Mouse (Mus musculus): ENCODE measurements at regions not wholly inside any gene's neighbourhood (a gene's known extent, or its start where the extent isn't known, plus 50 kb on each side); places are given as distances from the start of the nearest gene placed in this dataset.
A peak's percentile ranks its signal among the peaks of the same experiment; 100 is the strongest.

- ATAC-seq (ENCODE audit: insufficient read depth): no peak
- Histone ChIP-seq H3K27ac (ENCODE audit: low read depth) (no peak overlapping the region), H3K36me3 (ENCODE audit: insufficient read depth) (no peaks in the 10 kb centered on the region)
Observed at GRCm38 (mm10) chr1:114835926-114836325, 848.6 kb upstream of the Cntnap5a start.

GRCm38 (mm10) chr1:114849671-114850070 lies 834.9 kb upstream of the Cntnap5a start:
- no peak overlapping the region for H3K4me3 ChIP-seq (ENCODE audit: low read depth, low read length)
- no peak for ATAC-seq (ENCODE audit: insufficient read depth)
- H3K36me3 ChIP-seq (ENCODE audit: insufficient read depth): no peaks in the 10 kb centered on the region
- H3K4me1 ChIP-seq (ENCODE audit: insufficient read depth): no peaks in the 10 kb centered on the region
- H3K4me2 ChIP-seq: no peak overlapping the region
- TF ChIP-seq CTCF (IDR thresholded peaks at IDR 0.05; ENCODE audit: low read depth): no peak
- 21% methylated on average over 1 of the region's 1 CpGs for WGBS
- H3K9me3 ChIP-seq (ENCODE audit: low read depth, low read length): no peaks in the 10 kb centered on the region
- DNase-seq: no peak
- no peak overlapping the region for H3K27ac ChIP-seq (ENCODE audit: low read depth)
- H3K27me3 ChIP-seq (ENCODE audit: insufficient read depth, low read length): no peaks in the 10 kb centered on the region
- H3K9ac ChIP-seq: no peak overlapping the region

More at GRCm38 (mm10) chr1:114835926-114836325, 848.6 kb upstream of the Cntnap5a start:
- Histone ChIP-seq H3K9me3 (ENCODE audit: low read depth, low read length) (no peaks in the 10 kb centered on the region), H3K4me2 (no peak overlapping the region), H3K27me3 (ENCODE audit: insufficient read depth, low read length) (no peaks in the 10 kb centered on the region), H3K9ac (no peak overlapping the region), H3K4me1 (ENCODE audit: insufficient read depth) (no peaks in the 10 kb centered on the region), H3K4me3 (ENCODE audit: low read depth, low read length) (no peak overlapping the region)
- peak; percentile 0 for DNase-seq
- TF ChIP-seq CTCF (IDR thresholded peaks at IDR 0.05; ENCODE audit: low read depth): no peak

- Histone ChIP-seq H3K27ac (ENCODE audit: low read depth) (no peak overlapping the region), H3K9ac (no peak overlapping the region), H3K4me3 (ENCODE audit: low read depth, low read length) (no peak overlapping the region), H3K9me3 (ENCODE audit: low read depth, low read length) (no peaks in the 10 kb centered on the region), H3K4me2 (no peak overlapping the region), H3K27me3 (ENCODE audit: insufficient read depth, low read length) (no peaks in the 10 kb centered on the region), H3K36me3 (ENCODE audit: insufficient read depth) (no peaks in the 10 kb centered on the region), H3K4me1 (ENCODE audit: insufficient read depth) (no peaks in the 10 kb centered on the region)
- DNase-seq (peak; percentile 1), ATAC-seq (ENCODE audit: insufficient read depth) (no peak)
- no peak for TF ChIP-seq CTCF (IDR thresholded peaks at IDR 0.05; ENCODE audit: low read depth)
- 95% methylated on average over 1 of the region's 1 CpGs for WGBS
Observed at GRCm38 (mm10) chr1:114860983-114861382, 823.6 kb upstream of the Cntnap5a start.

GRCm38 (mm10) chr1:114862927-114863326 lies 821.6 kb upstream of the Cntnap5a start:
- no peak overlapping the region for H3K4me3 ChIP-seq (ENCODE audit: low read depth, low read length)
- no peaks in the 10 kb centered on the region for H3K27me3 ChIP-seq (ENCODE audit: insufficient read depth, low read length)
- H3K36me3 ChIP-seq (ENCODE audit: insufficient read depth): no peaks in the 10 kb centered on the region
- H3K27ac ChIP-seq (ENCODE audit: low read depth): no peak overlapping the region
- H3K4me1 ChIP-seq (ENCODE audit: insufficient read depth): no peaks in the 10 kb centered on the region
- TF ChIP-seq CTCF (IDR thresholded peaks at IDR 0.05; ENCODE audit: low read depth): no peak
- no peak for DNase-seq
- no peak overlapping the region for H3K4me2 ChIP-seq
- WGBS: 46% methylated on average over 2 of the region's 2 CpGs
- ATAC-seq (ENCODE audit: insufficient read depth): no peak
- no peak overlapping the region for H3K9ac ChIP-seq
- H3K9me3 ChIP-seq (ENCODE audit: low read depth, low read length): no peaks in the 10 kb centered on the region

- ATAC-seq (ENCODE audit: insufficient read depth): no peak
- no peak overlapping the region for H3K9ac ChIP-seq
- no peaks in the 10 kb centered on the region for H3K36me3 ChIP-seq (ENCODE audit: insufficient read depth)
- no peaks in the 10 kb centered on the region for H3K27me3 ChIP-seq (ENCODE audit: insufficient read depth, low read length)
- no peak overlapping the region for H3K4me2 ChIP-seq
- H3K4me3 ChIP-seq (ENCODE audit: low read depth, low read length): no peak overlapping the region
- no peak overlapping the region for H3K27ac ChIP-seq (ENCODE audit: low read depth)
- WGBS: 87% methylated on average over 4 of the region's 4 CpGs
- TF ChIP-seq CTCF (IDR thresholded peaks at IDR 0.05; ENCODE audit: low read depth): no peak
- no peaks in the 10 kb centered on the region for H3K9me3 ChIP-seq (ENCODE audit: low read depth, low read length)
- H3K4me1 ChIP-seq (ENCODE audit: insufficient read depth): no peaks in the 10 kb centered on the region
- no peak for DNase-seq
Observed at GRCm38 (mm10) chr1:114875791-114876190, 808.8 kb upstream of the Cntnap5a start.

Measured in lung, embryonic 14.5 days (tissue).